Mouse (Mus musculus) C2C12 (cell line): ENCODE measurements around the gene Srsf2. TPM values are rescaled to one million over a fixed set of nuclear protein-coding genes. Genes with fewer than 3 reads are reported as not detected.

Source experiments
- H3K27me3 ChIP-seq: one replicate; pipeline ENCODE4 v1.6.1; 2011; ENCODE audit not compliant: control insufficient read depth, insufficient read depth, insufficient read length
- H3K36me3 ChIP-seq: one replicate; pipeline ENCODE4 v1.6.1; 2011; ENCODE audit not compliant: control insufficient read depth, insufficient read depth
- H3K4me3 ChIP-seq: one replicate; pipeline ENCODE4 v1.5.1; 2011; ENCODE audit warnings: mild to moderate bottlenecking, control low read depth; ENCODE audit not compliant: poor library complexity, insufficient read depth, severe bottlenecking
- H3K79me2 ChIP-seq: one replicate; pipeline ENCODE4 v1.6.1; 2011; ENCODE audit not compliant: control insufficient read depth, insufficient read depth
- H3K79me3 ChIP-seq: one replicate; pipeline ENCODE4 v1.6.1; 2011; ENCODE audit warnings: low read depth, control low read depth
- H3ac ChIP-seq: one replicate; pipeline ENCODE3; 2011; ENCODE audit warnings: low read depth; ENCODE audit not compliant: control insufficient read depth, insufficient read length
- CEBPB ChIP-seq: IDR thresholded peaks from one replicate; pipeline ENCODE4 v1.6.1; 2011; ENCODE audit warnings: low read depth, mild to moderate bottlenecking, control low read depth, moderate library complexity
- CTCF ChIP-seq: IDR thresholded peaks from one replicate; pipeline ENCODE4 v1.5.1; 2011; ENCODE audit not compliant: control insufficient read depth, insufficient read depth, insufficient read length
- FOSL1 ChIP-seq: IDR thresholded peaks from one replicate; pipeline ENCODE4 v1.8.0; 2011; ENCODE audit warnings: mild to moderate bottlenecking, low read length; ENCODE audit not compliant: poor library complexity, insufficient read depth, severe bottlenecking
- MAX ChIP-seq: IDR thresholded peaks from one replicate; pipeline ENCODE4 v1.6.1; 2011; ENCODE audit warnings: mild to moderate bottlenecking, control low read depth
- MYOD1 ChIP-seq: IDR thresholded peaks from one replicate; pipeline ENCODE4 v1.6.1; 2011; ENCODE audit warnings: low read depth; ENCODE audit not compliant: control insufficient read depth, insufficient read length
- MYOG ChIP-seq: IDR thresholded peaks from one replicate; pipeline ENCODE4 v1.6.1; 2011; ENCODE audit not compliant: control insufficient read depth, insufficient read length; ENCODE audit errors: extremely low read depth
- USF1 ChIP-seq: IDR thresholded peaks from one replicate; pipeline ENCODE4 v1.6.1; 2011; ENCODE audit warnings: low read depth, mild to moderate bottlenecking, control low read depth, moderate library complexity
- polyA plus RNA-seq: library from polyadenylated mRNA; unstranded; fragments of >200 nt; fragmentation: generic; extraction: Trizol; gene quantifications from one replicate; pipeline ENCODE4 v1.2.1, GENCODE M21; 2012; ENCODE audit warnings: missing spikeins

The Srsf2 gene
- polyA plus RNA-seq, 1 experiment, result 326 TPM

DNA sequence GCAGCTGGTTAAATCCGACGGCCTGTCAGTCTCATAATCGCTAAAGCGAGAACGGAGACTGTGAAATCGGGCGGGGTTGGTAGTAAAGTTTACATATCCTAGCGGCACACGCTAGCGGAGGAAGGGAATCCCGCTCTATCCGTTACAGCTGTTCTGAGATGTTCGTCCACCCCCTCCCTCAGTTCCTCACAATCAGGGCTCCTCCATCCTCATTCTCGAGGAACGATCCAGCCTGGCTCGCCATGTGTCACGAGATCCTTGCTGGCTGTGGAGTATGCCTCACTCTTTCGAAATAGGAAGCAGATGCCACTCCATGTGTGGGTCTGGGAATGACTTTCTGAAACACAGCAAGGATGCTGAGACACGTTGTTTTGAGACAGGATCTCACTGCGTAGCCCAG is 21.1 kb upstream of the Srsf2 start:
- H3K27me3 ChIP-seq, result no peaks in the 10 kb centered on the region
- H3ac ChIP-seq, result no peak overlapping the region
- peaks cover 17% of the 10 kb centered on the region for H3K36me3 ChIP-seq
- no peaks in the 10 kb centered on the region for H3K79me3 ChIP-seq
- no peak overlapping the region for H3K4me3 ChIP-seq
- no peak for TF ChIP-seq MAX
- TF ChIP-seq MYOG, result no peak
- no peak for TF ChIP-seq MYOD1
- TF ChIP-seq FOSL1, result no peak
- TF ChIP-seq USF1, result no peak
- no peak for TF ChIP-seq CTCF
- TF ChIP-seq CEBPB, result no peak
- no peaks in the 10 kb centered on the region for H3K79me2 ChIP-seq

DNA sequence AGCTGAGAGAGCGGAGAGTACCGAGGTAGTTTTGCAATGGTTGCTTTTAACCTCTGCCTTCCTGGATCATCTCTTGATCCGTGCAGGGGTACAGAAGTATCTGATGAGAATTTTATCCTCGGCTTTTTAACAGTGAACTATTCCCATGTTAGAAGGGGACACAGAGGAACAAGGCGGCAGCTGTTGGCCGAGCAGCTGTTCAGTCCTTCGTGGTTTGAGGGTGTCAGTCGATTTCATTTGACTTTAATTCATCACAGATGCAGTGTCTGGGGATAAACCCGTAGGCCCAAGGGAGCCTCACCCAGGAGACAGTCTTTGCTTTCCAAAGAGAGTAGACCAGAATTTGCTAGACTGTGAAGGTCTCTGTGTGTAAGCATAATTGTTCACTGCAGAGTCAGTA is 18.6 kb upstream of the Srsf2 start:
- H3K4me3 ChIP-seq, result no peak overlapping the region
- no peaks in the 10 kb centered on the region for H3K79me2 ChIP-seq
- H3K79me3 ChIP-seq, result no peaks in the 10 kb centered on the region
- H3K36me3 ChIP-seq, result peaks cover 27% of the 10 kb centered on the region
- TF ChIP-seq MYOD1 (no peak), CTCF (no peak)
- H3ac ChIP-seq, result no peak overlapping the region
- H3K27me3 ChIP-seq, result no peaks in the 10 kb centered on the region

DNA sequence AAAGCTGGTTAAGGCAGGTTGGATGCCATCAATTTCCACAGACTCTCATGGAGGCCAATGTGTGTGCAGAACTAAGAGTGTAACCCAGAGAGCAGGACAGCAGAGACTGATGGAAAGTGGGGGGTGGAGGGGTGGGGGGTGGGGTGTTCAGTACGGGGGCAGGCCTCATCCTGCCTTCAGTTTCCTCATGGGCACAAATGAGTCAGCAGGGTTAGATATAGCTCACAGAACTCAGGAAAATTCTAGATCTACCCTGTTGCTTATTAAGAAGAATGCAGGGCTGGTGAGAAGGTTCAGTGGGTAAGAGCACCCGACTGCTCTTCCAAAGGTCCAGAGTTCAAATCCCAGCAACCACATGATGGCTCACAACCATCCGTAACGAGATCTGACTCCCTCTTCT is 16.7 kb upstream of the Srsf2 start:
- peaks cover 36% of the 10 kb centered on the region for H3K36me3 ChIP-seq
- TF ChIP-seq MAX, result no peak
- no peak for TF ChIP-seq MYOD1
- no peak for TF ChIP-seq CEBPB
- TF ChIP-seq FOSL1, result no peak
- TF ChIP-seq MYOG, result no peak
- TF ChIP-seq CTCF, result no peak
- TF ChIP-seq USF1, result no peak
- no peaks in the 10 kb centered on the region for H3K27me3 ChIP-seq
- H3K79me3 ChIP-seq, result no peaks in the 10 kb centered on the region
- H3K4me3 ChIP-seq, result no peak overlapping the region
- no peaks in the 10 kb centered on the region for H3K79me2 ChIP-seq
- no peak overlapping the region for H3ac ChIP-seq

DNA sequence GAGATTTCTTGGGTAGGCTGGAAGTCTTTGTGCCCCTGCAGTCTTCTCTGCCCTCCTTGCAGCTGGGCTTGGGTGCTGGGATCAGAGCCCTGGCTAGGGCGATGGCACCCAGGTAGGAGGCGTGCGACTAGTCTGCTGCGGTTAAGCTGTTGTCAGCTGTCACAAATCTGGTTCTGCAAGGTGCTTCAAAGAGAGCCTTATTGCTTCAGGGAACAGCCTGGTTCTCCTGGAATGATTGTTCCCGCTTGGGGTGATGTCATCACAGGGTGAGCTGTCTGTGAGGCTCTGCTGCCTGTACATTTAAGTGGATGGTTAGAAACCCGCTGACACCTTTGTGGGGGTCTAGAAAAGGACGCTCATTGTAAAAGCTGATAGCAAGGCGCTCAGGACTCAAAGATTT is 16.3 kb upstream of the Srsf2 start:
- no peaks in the 10 kb centered on the region for H3K79me3 ChIP-seq
- H3K79me2 ChIP-seq, result no peaks in the 10 kb centered on the region
- H3K4me3 ChIP-seq, result no peak overlapping the region
- no peaks in the 10 kb centered on the region for H3K27me3 ChIP-seq
- H3ac ChIP-seq, result no peak overlapping the region
- H3K36me3 ChIP-seq, result peaks cover 32% of the 10 kb centered on the region
- TF ChIP-seq FOSL1 (no peak), MYOG (no peak), MYOD1 (no peak), CEBPB (no peak), USF1 (no peak), CTCF (no peak), MAX (no peak)

DNA sequence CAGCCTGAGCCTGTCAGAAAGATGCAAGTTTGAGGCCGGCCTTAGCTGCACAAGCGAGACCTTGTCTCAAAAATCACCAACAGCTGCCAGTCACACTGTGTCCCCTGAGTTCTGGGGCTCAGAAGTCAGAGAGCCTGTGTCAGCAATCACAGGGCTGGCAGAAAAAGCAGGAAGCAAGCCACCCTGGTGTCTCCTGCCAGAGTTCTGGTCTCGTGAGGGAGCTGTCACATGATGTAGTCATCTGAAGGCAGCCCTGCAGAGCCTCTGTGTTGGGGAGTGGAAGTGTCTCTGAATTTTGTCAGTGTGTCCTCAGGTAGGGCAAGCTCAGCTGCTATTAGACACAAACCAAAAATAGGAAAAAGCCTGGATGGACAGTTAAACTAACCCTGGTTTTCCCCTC is 15.2 kb upstream of the Srsf2 start:
- Histone ChIP-seq H3K79me2 (no peaks in the 10 kb centered on the region), H3K27me3 (no peaks in the 10 kb centered on the region), H3K4me3 (no peak overlapping the region), H3ac (no peak overlapping the region), H3K79me3 (no peaks in the 10 kb centered on the region), H3K36me3 (peaks cover 28% of the 10 kb centered on the region)
- TF ChIP-seq MAX (no peak), CEBPB (no peak), FOSL1 (no peak), MYOD1 (no peak), MYOG (no peak), CTCF (no peak), USF1 (no peak)

DNA sequence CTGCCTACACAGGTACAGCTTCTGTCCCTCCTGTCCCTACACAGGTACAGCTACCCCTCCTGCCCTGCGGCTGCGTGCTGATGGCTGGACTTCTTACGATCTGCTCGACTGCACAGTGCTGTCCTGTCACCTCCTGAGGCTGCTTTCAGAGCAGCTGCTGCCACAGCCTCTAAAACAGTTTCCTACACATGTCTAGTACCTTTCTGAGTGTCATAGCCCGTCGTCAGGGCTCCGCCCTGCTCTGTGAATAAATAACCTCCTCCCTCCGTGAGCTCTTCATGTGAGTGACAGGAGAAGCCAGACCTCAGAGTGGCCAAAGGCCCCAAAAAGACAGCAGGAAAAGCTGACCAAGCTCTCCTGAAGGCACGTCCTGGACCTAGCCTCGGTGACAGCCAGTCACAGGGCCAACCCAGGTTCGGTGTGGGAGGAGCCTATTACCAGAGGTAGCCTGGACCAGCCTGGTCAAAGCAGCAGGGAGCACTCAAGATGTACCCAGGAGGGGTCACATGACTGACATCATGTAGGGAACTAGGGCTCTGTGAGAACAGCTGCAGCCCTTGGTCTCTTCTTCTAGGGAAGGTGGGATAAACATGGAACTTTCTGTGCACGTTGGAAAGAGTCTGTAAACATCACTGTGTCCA is 13.2 kb upstream of the Srsf2 start:
- no peaks in the 10 kb centered on the region for H3K79me3 ChIP-seq
- H3K79me2 ChIP-seq, result no peaks in the 10 kb centered on the region
- no peaks in the 10 kb centered on the region for H3K27me3 ChIP-seq
- no peak overlapping the region for H3ac ChIP-seq
- no peak overlapping the region for H3K4me3 ChIP-seq
- H3K36me3 ChIP-seq, result peaks cover 38% of the 10 kb centered on the region
- no peak for TF ChIP-seq FOSL1
- TF ChIP-seq USF1, result no peak
- TF ChIP-seq CTCF, result no peak
- no peak for TF ChIP-seq MYOD1
- TF ChIP-seq CEBPB, result no peak
- no peak for TF ChIP-seq MYOG
- no peak for TF ChIP-seq MAX
